Mouse (Mus musculus) common myeloid progenitor, adult 5-6 weeks (primary cell): ENCODE results near the gene Pde8a. TPM values are rescaled to one million over a fixed set of nuclear protein-coding genes. Genes with fewer than 3 reads are reported as not detected.

Source experiments
- ATAC-seq: replicated peaks from 2 replicates; pipeline ENCODE4 v1.8.0; 2016; ENCODE audit warnings: low read depth, mild to moderate bottlenecking, moderate TSS enrichment, inconsistent platforms; ENCODE audit not compliant: poor library complexity, severe bottlenecking
- total RNA-seq: library from RNA; stranded (forward); fragments of 200-1000, 187-1606 nt; gene quantifications from 2 replicates; pipeline ENCODE4 v1.2.3, GENCODE M21; 2017

Pde8a gene
- total RNA-seq, 1 experiment from 2014 or later: 0.41 TPM

GRCm38 (mm10) chr7:81208944-81209343 is 4.5 kb upstream of the Pde8a start:
- ATAC-seq: no peak

- no peak for ATAC-seq
Observed at GRCm38 (mm10) chr7:81209979-81210685, 3.3 kb upstream of the Pde8a start.

GRCm38 (mm10) chr7:81211760-81212159 is 1.6 kb upstream of the Pde8a start:
- ATAC-seq: no peak

- ATAC-seq: peak; percentile 76
Observed at GRCm38 (mm10) chr7:81212261-81212681, 1.1 kb upstream of the Pde8a start.

- ATAC-seq: peak; percentile 70
Observed at GRCm38 (mm10) chr7:81212697-81213346, 574 bp upstream of the Pde8a start.

GRCm38 (mm10) chr7:81214153-81214907 is 934 bp downstream of the Pde8a start:
- ATAC-seq: no peak

- ATAC-seq: no peak
Observed at GRCm38 (mm10) chr7:81215950-81216349, 2.6 kb downstream of the Pde8a start.

- no peak for ATAC-seq
Observed at GRCm38 (mm10) chr7:81219321-81219720, 5.9 kb downstream of the Pde8a start.

GRCm38 (mm10) chr7:81220381-81220780 is 7.0 kb downstream of the Pde8a start:
- ATAC-seq: no peak

GRCm38 (mm10) chr7:81224260-81224659 is 10.9 kb downstream of the Pde8a start:
- no peak for ATAC-seq

GRCm38 (mm10) chr7:81230091-81230792 is 16.8 kb downstream of the Pde8a start:
- ATAC-seq: no peak

GRCm38 (mm10) chr7:81232674-81233073 is 19.3 kb downstream of the Pde8a start:
- ATAC-seq: no peak

- peak; percentile 42; the same call in 1 of the 2 replicates for ATAC-seq
Observed at GRCm38 (mm10) chr7:81235117-81235516, 21.7 kb downstream of the Pde8a start.

GRCm38 (mm10) chr7:81235600-81236223 is 22.3 kb downstream of the Pde8a start:
- 0 out of 2 replicates have a peak, but pooled peaks have one; percentile 25 for ATAC-seq

GRCm38 (mm10) chr7:81243361-81243760 is 30.0 kb downstream of the Pde8a start:
- no peak for ATAC-seq

GRCm38 (mm10) chr7:81249854-81250279 is 36.5 kb downstream of the Pde8a start:
- no peak for ATAC-seq

GRCm38 (mm10) chr7:81250601-81251000 is 37.2 kb downstream of the Pde8a start:
- no peak for ATAC-seq

GRCm38 (mm10) chr7:81251521-81251920 is 38.1 kb downstream of the Pde8a start:
- no peak for ATAC-seq

GRCm38 (mm10) chr7:81253317-81253716 is 39.9 kb downstream of the Pde8a start:
- ATAC-seq: no peak

- ATAC-seq: no peak
Observed at GRCm38 (mm10) chr7:81254579-81254978, 41.2 kb downstream of the Pde8a start.
